Mouse (Mus musculus): ENCODE data around the gene Olfr804. TPM values are rescaled to one million over a fixed set of nuclear protein-coding genes. Genes with fewer than 3 reads are reported as not detected.

Olfr804 gene
- total RNA-seq (2021): not detected

DNA sequence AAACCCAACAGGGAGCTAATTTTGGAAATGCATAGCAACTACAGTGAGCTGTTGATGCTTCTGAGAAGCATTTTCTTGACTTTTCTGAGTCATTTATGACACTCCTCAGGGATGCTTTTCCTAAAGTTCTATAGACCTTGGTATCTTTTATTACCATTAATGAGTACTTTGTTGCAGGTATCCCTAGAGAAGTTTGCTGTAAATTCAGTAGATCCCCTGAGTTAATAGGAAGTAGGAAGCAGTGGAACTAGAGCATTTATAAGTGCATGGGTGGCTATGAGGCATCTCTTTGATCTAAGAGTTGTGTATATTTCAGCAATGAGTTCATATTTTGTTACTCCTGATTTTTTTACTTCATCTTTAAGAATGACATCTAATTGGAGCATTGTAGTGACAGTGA is at the start of gene Olfr804:
Gene Olfr804, plus strand, starts transcription at position 301 of the 400 bp plus-strand sequence.
- intact Hi-C loops (cut with DNase I): no loop called here
- no peak for DNase-seq (ENCODE audit: low spot score in 2 of 2)

DNA sequence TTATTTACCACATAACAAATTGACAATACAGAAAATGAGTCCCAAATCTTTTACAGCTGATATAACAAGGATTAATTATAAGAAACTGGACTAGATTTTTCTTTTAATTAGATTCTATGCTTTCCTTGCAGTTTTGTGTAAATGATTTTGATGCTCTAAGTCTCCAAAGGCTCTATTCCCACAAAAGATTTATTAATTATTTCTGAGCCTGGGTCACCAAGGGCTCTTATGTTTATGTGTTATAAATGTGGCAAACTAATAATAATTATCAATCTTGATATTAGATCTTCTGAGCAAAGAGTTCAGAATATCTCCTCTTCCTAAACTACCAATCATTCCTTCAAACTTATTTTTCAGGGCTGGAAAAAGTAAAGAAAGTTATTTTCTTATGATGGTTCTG is 45.6 kb upstream of the Olfr804 start, which contains the start of gene Olfr800:
Gene Olfr800, plus strand, starts transcription at position 301 of the 400 bp plus-strand sequence.
- intact Hi-C loops (cut with DNase I): no loop called here

DNA sequence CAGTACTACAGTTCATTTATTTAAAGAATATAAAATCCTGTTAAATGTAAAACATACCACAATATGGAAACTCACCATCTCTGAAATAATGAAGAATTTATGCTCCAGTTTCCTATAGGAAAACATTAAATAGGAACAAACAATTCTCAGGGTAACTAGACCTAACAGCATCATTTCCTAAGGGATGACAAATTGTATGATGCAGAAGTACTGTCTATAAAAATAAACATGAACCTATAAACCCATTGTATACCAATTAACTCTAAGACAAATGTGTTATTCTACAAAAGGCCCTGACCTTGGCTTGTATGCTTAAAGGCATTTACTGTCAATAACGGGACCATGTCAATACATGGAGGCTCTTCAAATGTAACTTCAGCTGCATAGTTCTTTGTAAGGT is 29.2 kb upstream of the Olfr804 start, which contains the start of gene Olfr801:
Gene Olfr801, minus strand, starts transcription at position 101 of the 400 bp plus-strand sequence.
- intact Hi-C loops (cut with DNase I): no loop called here
- no peak for DNase-seq (ENCODE audit: low spot score in 2 of 2)

More for the DNA sequence above, 45.6 kb upstream of the Olfr804 start, which contains the start of gene Olfr800:
- no peak for DNase-seq (ENCODE audit: low spot score in 2 of 2)

DNA sequence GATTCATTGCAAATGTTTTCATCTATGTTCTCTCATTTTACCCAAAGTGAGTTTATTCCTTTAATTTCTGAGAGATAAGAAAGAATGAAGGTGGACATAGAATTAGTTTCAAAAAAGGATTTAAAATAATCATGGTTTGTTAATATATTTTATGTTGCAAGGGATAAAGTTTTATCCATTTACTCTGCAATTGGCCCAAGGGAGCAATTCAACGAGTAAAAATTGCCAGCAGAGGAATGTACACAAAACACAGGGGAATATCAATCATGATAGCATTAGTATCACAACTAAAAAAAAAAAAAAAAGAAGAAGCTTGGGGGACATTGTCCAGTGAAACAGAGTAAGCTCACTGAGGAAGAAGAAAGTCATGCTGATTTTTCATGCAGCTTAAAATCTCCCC is 14.9 kb upstream of the Olfr804 start, which contains the start of gene Olfr802:
Gene Olfr802, minus strand, starts transcription at position 101 of the 400 bp plus-strand sequence.
- intact Hi-C loops (cut with DNase I): no loop called here
- DNase-seq (ENCODE audit: low spot score in 2 of 2): no peak

DNA sequence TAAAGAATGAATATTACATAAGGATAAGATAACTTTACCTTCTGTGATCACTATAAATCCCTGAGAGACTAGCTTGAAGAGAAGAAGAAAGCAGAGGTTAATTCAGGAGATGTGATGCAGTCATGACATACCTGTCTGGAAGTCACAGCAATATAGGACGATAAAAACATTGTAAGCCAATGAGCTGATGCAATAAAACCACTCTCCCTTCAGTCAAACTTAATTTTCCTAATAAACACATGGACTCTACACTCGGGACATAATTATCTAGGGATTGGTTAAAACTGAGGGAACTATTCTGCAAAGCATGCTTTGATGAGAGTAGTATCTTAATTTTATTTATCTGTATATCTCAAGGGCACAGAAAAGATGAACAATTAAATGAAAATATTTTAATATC is 8.8 kb upstream of the Olfr804 start, which contains the start of gene Olfr803:
Gene Olfr803, minus strand, starts transcription at position 101 of the 400 bp plus-strand sequence.
- intact Hi-C loops (cut with DNase I): no loop called here
- no peak for DNase-seq (ENCODE audit: low spot score in 2 of 2)

DNA sequence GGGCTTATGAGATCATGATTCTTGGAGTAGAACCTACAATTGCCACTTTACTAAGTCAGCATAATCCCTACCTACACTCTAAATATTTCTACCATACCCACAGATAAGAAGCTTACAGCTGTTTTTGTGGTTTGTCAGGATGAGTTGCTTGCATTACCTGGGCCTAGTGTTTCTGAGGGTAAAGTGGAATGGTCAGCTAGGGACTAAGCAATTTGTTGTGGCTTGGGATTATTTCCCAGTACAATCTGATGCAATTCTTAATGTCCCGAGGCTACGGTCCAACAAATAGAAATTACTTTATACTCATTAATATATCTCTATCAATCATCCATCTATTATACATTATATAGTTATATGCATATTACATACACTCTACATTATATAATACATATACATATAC is 26.3 kb downstream of the Olfr804 start, which contains the start of gene Olfr805:
Gene Olfr805, minus strand, starts transcription at position 101 of the 400 bp plus-strand sequence.
- DNase-seq (ENCODE audit: low spot score in 2 of 2): no peak
- intact Hi-C loops (cut with DNase I): no loop called here

DNA sequence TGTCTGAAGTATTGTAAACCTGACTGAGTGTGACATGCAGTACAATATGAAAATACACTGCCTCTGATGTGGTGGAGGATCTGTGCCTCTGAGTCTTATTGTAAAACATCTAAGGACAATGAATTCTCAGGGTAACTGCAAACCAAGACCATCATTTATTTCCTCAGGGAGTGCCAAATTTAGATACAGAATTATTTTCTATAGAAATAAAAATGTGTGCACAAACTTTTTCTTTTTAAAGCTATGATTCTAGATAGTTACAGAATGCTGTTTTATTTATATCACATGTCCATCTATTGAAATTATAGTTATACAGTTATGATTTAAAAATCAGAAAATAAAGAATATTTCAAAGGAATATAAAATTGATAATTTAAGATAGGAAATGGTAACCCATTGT is 38.8 kb downstream of the Olfr804 start, which contains the start of gene Olfr806:
Gene Olfr806, minus strand, starts transcription at position 101 of the 400 bp plus-strand sequence.
- intact Hi-C loops (cut with DNase I): no loop called here
- no peak for DNase-seq (ENCODE audit: low spot score in 2 of 2)

DNA sequence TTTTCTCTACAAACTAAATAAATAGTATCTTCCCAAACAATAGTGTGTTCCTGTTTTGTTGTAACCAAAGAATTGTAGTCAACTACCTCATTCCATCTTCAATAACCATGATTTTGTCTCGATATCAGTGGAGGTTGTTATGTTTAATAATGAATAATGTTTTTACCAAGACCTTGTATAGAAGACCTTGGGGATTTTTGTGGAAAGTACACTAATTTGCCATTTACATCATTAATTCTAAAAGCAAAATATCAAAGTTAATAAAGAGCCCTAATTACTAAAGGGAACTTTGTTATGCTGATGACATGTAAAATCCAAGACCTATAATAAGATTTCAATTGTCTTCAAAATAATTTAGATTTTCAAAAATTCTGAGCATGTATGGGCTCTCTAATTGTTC is 54.7 kb downstream of the Olfr804 start, which contains the start of gene Olfr807:
Gene Olfr807, minus strand, starts transcription at position 101 of the 400 bp plus-strand sequence.
- no peak for DNase-seq (ENCODE audit: low spot score in 2 of 2)
- intact Hi-C loops (cut with DNase I): no loop called here

Small RNAs within 50 kb of the gene (microRNA-seq; reads per million reads assigned to microRNA genes)
- gene Gm24485: 0 reads per million in 2 experiments

Other genes starting within 250 kb of the Olfr804 start
- not detected for gene Olfr787, start 241.3 kb upstream of the Olfr804 start, total RNA-seq (2021)
- not detected for gene Olfr788, start 232.2 kb upstream of the Olfr804 start, total RNA-seq (2021)
- not detected for gene Olfr789, start 218.5 kb upstream of the Olfr804 start, total RNA-seq (2021)
- gene Olfr790, start 204.7 kb upstream of the Olfr804 start, total RNA-seq (2021): not detected
- not detected for gene Olfr791, start 181.4 kb upstream of the Olfr804 start, total RNA-seq (2021)
- not detected for gene Olfr792, start 164.0 kb upstream of the Olfr804 start, total RNA-seq (2021)
- not detected for gene Olfr794, start 135.6 kb upstream of the Olfr804 start, total RNA-seq (2021)
- not detected for gene Olfr796, start 90.6 kb upstream of the Olfr804 start, total RNA-seq (2021)
- not detected for gene Olfr798, start 75.3 kb upstream of the Olfr804 start, total RNA-seq (2021)
- not detected for gene Olfr799, start 65.7 kb upstream of the Olfr804 start, total RNA-seq (2021)
- not detected for gene Olfr800, start 45.5 kb upstream of the Olfr804 start, total RNA-seq (2021)
- gene Olfr801, start 29.3 kb upstream of the Olfr804 start, total RNA-seq (2021): not detected
- gene Olfr802, start 15.0 kb upstream of the Olfr804 start, total RNA-seq (2021): under 1 TPM; 0.14 to 0.21 TPM
- not detected for gene Olfr803, start 8.9 kb upstream of the Olfr804 start, total RNA-seq (2021)
- gene Olfr805, start 26.2 kb downstream of the Olfr804 start, total RNA-seq (2021): not detected
- not detected for gene Olfr806, start 38.7 kb downstream of the Olfr804 start, total RNA-seq (2021)
- gene Olfr807, start 54.6 kb downstream of the Olfr804 start, total RNA-seq (2021): not detected
- gene Olfr808, start 62.3 kb downstream of the Olfr804 start, total RNA-seq (2021): not detected
- not detected for gene Olfr809, start 71.4 kb downstream of the Olfr804 start, total RNA-seq (2021)
- gene Olfr810, start 91.7 kb downstream of the Olfr804 start, total RNA-seq (2021): not detected
- not detected for gene Olfr811, start 101.2 kb downstream of the Olfr804 start, total RNA-seq (2021)
- not detected for gene Olfr812, start 142.9 kb downstream of the Olfr804 start, total RNA-seq (2021)
- gene Olfr813, start 152.2 kb downstream of the Olfr804 start, total RNA-seq (2021): not detected
- gene Olfr814, start 176.6 kb downstream of the Olfr804 start, total RNA-seq (2021): not detected
- not detected for gene Olfr815, start 202.7 kb downstream of the Olfr804 start, total RNA-seq (2021)
- gene Olfr816, start 212.4 kb downstream of the Olfr804 start, total RNA-seq (2021): not detected
- not detected for gene Olfr818, start 245.9 kb downstream of the Olfr804 start, total RNA-seq (2021)